Mouse (Mus musculus): ENCODE data around the gene Acap3.

The Acap3 gene

GRCm38 (mm10) chr4:155887674-155888073 lies 3.9 kb upstream of the Acap3 start:
- no peak for DNase-seq

- DNase-seq = no peak
Observed at GRCm38 (mm10) chr4:155888181-155888580, 3.4 kb upstream of the Acap3 start.

GRCm38 (mm10) chr4:155889316-155889715 lies 2.3 kb upstream of the Acap3 start:
- DNase-seq = no peak

GRCm38 (mm10) chr4:155891011-155891471 lies 581 bp upstream of the Acap3 start:
- DNase-seq = no peak

- DNase-seq = peak; percentile 92
Observed at GRCm38 (mm10) chr4:155892017-155892416, 395 bp downstream of the Acap3 start.

DNA sequence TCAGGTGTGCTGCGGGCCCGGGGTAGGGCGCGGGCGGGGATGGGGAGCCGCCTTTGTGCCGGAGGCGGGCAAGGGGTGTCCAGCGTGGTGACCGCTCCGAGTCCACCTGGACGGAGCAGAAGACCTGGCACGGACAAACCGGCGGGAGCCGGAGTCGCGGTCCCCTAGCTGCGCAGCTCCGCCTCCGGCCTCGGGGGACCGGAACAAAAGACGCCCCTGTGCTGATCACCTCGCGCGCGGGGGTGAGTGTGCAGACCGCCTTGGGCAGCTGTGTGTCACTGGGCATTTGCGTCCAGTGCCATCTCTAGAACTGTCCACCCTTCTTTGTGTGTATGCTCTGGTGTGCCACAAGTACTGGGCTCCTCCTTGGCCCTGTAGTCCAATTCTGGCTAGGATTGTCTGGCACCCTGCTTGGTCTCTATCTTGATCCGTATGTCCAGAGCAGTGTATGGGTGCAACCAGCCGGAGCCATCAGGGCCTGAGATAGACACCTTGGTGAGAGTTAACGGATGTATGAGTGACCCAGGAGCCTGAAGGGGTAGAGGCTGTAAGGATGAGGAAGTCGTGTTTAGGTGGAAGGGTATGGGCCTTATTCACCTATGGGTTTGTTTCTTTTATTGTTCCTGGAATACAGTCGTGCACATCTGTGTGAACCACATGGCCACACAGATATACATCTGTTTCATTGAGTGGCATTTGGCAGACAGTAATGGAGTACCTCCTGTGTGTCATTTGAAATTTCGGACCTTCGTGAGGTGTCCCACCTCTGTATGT lies 1.0 kb downstream of the Acap3 start:
- DNase-seq = peak; percentile 53

GRCm38 (mm10) chr4:155893212-155893690 lies 1.6 kb downstream of the Acap3 start:
- DNase-seq = peak; percentile 0

DNA sequence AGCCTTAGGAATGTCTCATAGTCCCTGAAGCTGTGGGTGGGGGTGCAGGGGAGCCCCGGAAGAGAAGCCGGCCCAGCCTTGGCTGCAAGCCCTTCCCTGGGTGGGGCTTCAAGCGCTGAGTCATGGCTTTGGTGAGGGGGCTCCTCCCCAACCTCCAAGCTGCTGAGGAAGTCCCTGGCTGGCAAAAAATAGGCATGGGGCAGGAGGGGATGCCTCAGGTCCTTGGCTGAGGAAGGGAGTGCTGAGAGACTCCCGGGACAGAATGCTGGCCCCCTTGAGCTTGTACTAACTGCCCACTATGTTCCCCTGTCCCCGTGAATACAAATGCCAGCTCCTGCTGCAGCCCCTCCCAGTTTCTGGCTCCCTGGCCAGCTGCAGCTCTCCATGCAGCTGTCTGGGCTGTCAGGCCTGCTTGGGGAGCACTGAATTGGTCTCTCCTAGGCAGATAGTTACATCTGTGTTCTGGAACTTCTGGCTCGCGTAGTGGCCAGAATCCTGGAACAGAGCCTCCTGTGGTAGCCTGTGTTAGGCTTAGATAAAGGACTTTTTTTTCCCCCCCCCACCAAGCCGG lies 2.8 kb downstream of the Acap3 start:
- peak; percentile 91 for DNase-seq

- peak; percentile 87 for DNase-seq
Observed at GRCm38 (mm10) chr4:155895216-155895615, 3.6 kb downstream of the Acap3 start.

- peak; percentile 8 for DNase-seq
Observed at GRCm38 (mm10) chr4:155895826-155896225, 4.2 kb downstream of the Acap3 start.

DNA sequence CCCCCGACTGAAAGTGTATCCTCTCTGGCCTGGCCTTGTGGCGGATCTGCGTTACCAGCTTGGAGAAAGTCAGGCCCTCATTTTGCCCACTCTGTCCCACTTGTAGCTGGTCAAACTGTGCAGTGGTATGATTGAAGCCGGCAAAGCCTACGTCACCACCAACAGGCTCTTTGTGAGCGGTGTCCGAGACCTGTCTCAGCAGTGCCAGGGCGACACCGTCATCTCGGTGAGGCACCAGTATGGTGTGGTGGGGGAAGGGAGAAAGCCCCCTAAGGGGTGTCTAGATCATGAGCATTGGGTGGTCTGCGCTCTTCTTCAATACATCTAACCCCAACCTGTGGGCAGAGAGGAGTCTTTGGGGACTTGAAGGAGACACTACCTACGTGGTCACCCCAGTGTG lies 4.8 kb downstream of the Acap3 start:
- peak; percentile 1 for DNase-seq

DNA sequence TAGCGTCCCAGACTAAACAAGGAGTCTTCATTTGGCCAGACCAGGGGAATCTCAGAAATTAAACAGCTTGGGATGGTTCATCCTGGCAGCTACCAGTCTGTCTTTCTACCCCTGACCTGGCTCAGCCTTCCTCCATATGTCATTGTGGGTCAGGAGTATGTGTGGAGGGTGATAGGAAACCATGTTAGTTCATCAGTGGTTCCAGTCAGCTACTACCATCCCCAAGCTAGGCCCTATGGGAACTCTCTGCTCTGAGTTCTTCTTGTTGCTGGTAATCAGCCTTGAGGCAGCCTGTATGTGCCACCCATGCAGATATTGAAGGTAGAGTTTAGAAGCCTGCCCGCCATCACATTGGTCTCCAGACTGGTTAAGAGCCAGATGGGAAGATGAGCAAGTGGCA lies 6.7 kb downstream of the Acap3 start:
- DNase-seq = peak; percentile 1

DNA sequence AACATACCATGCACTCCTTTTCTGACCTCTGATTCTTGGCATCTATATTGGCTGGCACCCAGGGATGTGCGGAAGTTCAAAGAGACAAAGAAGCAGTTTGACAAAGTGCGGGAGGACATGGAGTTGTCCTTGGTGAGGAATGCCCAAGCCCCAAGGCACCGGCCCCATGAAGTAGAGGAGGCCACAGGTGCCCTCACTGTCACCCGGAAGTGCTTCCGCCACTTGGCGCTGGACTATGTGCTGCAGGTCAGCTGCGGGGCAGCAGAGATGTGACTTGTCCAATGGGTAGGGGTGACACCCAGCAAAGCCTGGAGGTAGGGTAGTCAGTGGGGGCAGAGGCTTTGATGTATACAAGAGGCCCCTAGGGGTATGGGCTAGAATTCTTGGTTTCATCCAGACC lies 7.7 kb downstream of the Acap3 start:
- DNase-seq = peak; percentile 1

GRCm38 (mm10) chr4:155901205-155901604 lies 9.6 kb downstream of the Acap3 start:
- peak; percentile 84 for DNase-seq

DNA sequence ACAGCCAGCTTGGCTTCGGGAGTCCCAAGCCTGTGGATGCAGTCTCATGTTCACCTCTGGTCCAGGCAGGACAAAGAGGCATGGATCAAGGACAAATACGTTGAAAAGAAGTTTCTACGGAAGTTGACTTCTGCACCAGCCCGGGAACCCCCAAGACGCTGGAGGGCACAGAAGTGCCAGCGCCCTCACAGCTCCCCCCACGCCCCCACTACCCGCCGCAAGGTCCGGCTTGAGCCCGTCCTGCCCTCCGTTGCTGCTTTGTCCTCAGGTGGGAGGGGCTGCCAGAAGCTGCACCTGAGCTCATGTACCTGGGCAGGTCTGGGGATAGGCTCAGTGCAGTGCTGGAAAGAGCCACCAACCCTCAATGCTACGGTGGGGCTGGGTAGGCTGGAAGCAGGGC lies 11.6 kb downstream of the Acap3 start:
- peak; percentile 4 for DNase-seq

GRCm38 (mm10) chr4:155904318-155905102 lies 12.9 kb downstream of the Acap3 start:
- peak; percentile 44 for DNase-seq

- peak; percentile 0 for DNase-seq
Observed at GRCm38 (mm10) chr4:155905634-155906033, 14.0 kb downstream of the Acap3 start.

DNA sequence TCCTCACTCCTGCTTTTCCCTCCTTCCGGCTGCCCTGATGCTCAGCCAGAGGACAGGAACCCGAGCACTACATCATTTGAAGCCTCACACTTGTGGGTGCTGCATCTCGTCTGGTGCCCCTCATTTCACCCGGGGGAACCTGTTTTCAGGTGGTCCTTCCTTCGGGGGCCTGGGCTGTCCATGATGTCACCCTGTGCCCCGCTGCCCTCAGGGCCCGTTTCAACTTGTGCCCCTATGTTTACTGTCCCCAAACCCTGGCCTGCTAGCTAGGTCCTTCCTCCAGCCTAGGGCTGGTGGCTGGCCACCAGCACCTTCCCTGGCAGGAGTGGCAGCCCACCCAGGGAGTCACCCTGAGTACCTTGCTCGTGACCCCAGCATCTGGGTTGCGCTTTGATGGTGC lies 14.5 kb downstream of the Acap3 start:
- peak; percentile 0 for DNase-seq

DNA sequence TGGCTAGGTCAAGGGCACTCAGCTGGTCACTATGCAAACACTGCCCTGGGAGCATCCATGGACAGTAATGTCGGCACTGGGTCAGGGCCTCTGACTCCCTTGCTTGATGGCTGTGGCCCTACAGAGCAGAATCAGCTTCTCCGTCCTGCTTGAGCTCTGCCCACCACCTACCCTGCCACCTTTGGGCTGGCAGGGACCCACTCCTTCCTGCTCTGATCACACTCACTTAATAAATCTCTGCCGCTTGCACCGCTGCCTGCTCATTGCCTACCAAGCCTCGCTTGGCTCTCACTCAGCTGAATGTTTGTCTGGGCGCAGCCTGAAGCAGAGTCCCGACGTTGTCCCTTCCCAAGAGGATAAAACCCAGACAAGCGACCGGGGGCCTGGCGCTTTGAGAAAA lies 15.4 kb downstream of the Acap3 start:
- DNase-seq = peak; percentile 0

DNA sequence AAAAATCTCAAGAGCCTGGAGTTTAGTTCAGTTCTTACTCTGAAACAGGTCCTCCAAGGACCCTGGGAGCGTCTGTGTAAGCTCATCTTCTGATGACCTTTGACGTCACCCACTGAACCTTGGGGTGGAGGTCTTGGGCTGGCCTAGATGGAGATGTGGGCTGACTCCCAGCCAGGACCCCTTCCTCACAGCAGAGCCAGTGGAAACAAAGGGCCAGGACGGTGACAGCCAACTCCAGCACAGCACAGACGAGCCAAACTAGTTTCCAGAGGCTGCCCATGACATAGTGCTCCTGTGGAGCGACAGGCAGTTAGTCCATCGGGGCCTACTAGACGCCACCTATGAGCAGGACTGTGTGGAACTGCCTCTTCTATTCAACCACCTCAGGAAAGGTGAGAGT lies 16.7 kb downstream of the Acap3 start:
- peak; percentile 1 for DNase-seq

GRCm38 (mm10) chr4:155908751-155909150 lies 17.1 kb downstream of the Acap3 start:
- DNase-seq = no peak

GRCm38 (mm10) chr4:155932031-155932430 lies 40.4 kb downstream of the Acap3 start:
- no peak for DNase-seq

GRCm38 (mm10) chr4:155943049-155943452 lies 51.4 kb downstream of the Acap3 start:
- peak; percentile 70 for DNase-seq

Data from lung, postnatal 10 days (tissue).